Mouse (Mus musculus) E14TG2a.4 (cell line): ENCODE results near the gene Mink1.

Experiments
- CTCF ChIP-seq: conservative IDR thresholded peaks from 2 replicates; pipeline ENCODE4 v1.5.1; 2014; ENCODE audit warnings: low read length
- POU5F1 ChIP-seq: IDR thresholded peaks from 2 replicates; pipeline ENCODE4 v1.6.1; 2014; ENCODE audit warnings: low read length, borderline replicate concordance

DNA sequence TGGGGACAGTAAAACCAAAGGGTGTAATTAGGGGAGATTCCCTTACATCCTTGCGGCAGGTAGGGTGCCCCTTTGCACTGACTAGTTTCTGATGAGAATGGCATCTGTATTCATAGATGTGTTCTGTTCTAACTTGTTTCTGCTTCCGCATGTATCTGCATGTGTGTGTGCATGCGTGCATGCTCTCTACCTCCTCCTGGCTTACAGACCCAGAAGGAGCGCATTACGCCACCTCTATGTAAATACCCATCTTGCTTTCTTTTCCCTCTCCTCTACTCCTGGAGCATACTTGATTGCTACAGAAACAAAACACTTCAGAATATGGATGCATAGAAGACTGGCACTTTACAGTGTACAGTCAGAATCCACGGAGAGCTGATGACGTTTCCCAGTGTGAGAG is 21.1 kb downstream of the Mink1 start:
- TF ChIP-seq CTCF, result no peak
- TF ChIP-seq POU5F1, result no peak
